Mouse (Mus musculus): ENCODE data around the gene Ppp2r1b.
"Not testable (repeated sequence)": the region's sequence is repeated elsewhere in the genome, so short reads cannot be mapped to it uniquely, and the experiment has no call there.

Gene Ppp2r1b

GRCm38 (mm10) chr9:50845081-50845480, at the start of gene Ppp2r1b:
Gene Ppp2r1b, plus strand, starts transcription at chr9:50845301.
- DNase-seq = no peak

GRCm38 (mm10) chr9:50796776-50797175, 48.3 kb upstream of the Ppp2r1b start:
- no peak for DNase-seq

GRCm38 (mm10) chr9:50797641-50798040, 47.5 kb upstream of the Ppp2r1b start:
- DNase-seq = no peak

DNA sequence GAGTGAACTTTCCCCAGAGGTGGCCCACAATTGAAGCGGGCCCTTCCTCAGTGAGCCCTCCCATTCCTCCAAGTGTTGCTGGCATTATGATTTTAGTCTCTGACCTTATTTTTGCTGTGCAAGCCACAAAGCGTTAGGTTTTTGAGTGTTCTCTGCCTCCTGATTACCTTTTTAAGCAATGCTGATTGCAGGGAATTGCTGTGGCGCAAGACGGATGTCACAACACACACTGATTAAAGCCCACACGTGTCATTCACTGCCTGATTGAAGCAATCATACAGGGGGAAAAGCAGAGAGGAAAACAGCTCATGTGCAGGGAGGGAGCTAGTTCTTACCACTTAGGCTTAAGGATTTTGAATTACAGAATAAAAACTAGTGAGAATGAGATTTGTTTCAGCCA, 46.7 kb upstream of the Ppp2r1b start:
- peak; percentile 70 to 71 for DNase-seq

- DNase-seq = peak; percentile 26 to 57
Observed at GRCm38 (mm10) chr9:50800985-50801384, 44.1 kb upstream of the Ppp2r1b start.

DNA sequence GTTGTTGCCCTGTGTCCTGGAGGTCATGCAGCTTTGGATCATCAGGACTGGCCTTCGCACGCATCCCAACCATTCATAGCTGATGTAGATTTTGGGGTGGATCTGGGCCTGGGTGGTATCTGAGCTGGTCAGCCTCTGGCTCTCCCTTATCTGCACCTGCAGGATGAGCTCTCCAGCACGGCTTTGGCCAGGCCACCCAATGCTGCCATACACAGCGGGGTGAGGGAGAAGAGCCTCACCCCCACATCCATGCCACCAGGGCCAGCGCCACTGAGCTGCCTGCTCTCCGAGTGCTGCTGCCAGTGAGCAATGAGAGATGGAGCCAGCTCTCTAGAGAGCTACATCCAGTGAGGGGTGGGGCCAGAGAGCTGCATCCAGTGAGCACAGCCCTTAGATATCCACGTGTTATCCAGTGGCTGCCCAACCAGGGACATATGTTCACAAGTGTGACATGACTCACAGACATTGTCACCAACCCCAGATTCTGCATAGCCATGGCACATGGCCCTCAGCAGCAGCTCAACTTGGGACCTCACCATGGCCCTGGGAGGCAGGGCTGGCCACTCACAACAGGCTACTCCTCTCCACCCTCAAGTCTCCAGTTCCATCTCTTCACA, 41.9 kb upstream of the Ppp2r1b start:
- no peak for DNase-seq

- DNase-seq = peak; percentile 26 to 43
Observed at GRCm38 (mm10) chr9:50808471-50808870, 36.6 kb upstream of the Ppp2r1b start.

GRCm38 (mm10) chr9:50809146-50809545, 36.0 kb upstream of the Ppp2r1b start:
- no peak for DNase-seq

- DNase-seq = no peak
Observed at GRCm38 (mm10) chr9:50811187-50811586, 33.9 kb upstream of the Ppp2r1b start.

GRCm38 (mm10) chr9:50811746-50812145, 33.4 kb upstream of the Ppp2r1b start:
- DNase-seq = no peak

GRCm38 (mm10) chr9:50813796-50814195, 31.3 kb upstream of the Ppp2r1b start:
- no peak for DNase-seq

DNA sequence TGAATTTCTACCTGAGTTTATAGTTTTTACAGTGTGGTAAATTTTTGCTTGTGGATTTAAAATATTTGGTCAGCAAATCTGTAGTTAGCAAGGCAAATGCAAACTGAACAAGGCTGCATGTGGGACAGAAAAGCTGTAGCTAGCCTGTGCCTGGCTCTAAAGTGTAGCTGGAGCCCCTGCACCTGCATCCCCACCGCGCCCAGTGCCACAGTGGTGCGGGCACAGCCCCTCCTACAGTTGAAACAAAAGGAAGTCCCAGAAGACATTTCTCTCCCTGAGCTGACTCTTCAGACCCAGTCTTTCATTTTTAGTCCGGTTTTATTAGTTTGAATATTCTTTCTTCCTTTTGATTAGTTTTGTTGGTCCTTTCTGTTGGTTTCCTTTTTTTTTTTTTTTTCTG, 29.4 kb upstream of the Ppp2r1b start:
- DNase-seq = no peak

DNA sequence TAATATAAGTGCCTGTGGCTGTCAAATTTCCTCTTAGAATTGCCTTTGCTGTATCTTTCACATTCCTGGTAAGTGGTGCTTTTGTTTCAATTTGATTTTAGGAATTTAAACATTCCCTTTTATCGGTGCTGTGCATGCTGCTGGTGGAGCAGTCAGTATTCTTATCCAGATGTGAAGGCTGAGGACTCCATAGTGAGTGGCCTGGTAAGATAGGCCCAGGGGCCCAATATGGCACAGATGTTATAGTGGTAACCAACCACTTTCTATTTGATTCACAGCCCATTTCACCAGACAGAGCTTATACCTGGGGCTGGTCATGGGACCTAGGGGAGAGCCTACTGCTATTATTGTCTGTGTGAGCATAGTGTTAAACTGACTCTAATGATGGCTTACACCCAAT, 28.6 kb upstream of the Ppp2r1b start:
- DNase-seq = no peak

DNA sequence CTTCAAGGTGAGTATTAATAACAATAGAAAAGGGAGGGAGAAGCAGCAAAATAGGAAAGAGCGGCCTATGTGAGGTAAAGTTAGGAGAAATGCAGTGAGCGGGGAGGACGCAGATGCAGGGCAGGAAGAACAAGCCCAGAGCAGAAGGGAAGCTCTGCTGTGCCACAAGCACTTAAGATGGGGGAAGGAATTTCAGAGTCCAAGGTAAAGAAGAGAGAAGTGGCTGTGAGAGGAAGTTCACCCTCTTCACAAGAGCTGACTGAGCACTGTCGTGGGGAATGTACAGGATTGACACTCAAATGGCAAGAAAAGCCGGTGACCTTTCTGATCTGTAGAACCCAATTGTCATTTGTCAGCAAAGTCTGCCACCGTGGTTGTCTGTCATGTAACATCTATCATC, 27.1 kb upstream of the Ppp2r1b start:
- peak in 1 of 2 experiments; percentile 24 for DNase-seq

GRCm38 (mm10) chr9:50819716-50820115, 25.4 kb upstream of the Ppp2r1b start:
- DNase-seq = no peak

GRCm38 (mm10) chr9:50821651-50822050, 23.4 kb upstream of the Ppp2r1b start:
- no peak for DNase-seq

DNA sequence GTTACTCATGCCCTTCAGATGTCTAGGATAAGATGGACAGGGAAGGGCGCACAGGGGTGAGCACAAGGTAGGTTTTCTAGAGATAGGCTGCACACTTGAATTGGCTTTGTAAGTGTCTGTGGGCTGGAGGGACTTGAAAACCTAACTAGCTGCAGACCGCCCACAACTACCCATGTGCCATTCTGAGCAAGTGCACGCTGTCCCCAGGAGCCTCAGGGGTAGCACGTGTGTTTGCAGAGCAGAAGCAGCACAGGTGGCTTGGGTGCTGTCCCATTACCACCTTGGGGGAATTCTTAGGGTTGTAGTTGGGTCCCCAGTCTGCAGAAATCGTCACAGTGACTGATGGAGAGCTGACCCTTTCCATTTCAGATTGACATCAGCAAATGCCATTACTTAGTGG, 22.9 kb upstream of the Ppp2r1b start:
- DNase-seq = no peak

- DNase-seq = no peak
Observed at GRCm38 (mm10) chr9:50823779-50824453, 21.2 kb upstream of the Ppp2r1b start.

DNA sequence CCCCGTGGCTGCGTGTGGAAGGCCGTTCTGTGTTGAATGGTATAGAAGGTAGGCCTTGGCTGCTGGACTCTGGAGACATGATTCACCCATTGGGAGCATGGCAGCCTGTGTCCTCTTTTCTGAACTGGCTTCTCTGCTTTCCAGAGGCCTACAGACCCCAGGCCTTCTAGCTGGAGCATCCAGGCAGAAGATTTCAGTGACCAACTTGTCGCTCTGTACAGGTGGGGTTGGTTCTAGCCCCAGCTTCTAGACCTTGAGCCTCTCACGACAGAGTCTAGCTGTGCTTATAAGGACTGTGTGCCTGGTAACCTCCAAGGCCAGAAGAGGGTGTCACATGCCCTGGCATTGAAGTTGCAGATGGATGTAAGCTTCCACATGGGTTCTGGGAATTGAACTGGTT, 13.6 kb upstream of the Ppp2r1b start:
- DNase-seq = no peak

GRCm38 (mm10) chr9:50832162-50832561, 12.9 kb upstream of the Ppp2r1b start:
- DNase-seq = no peak

GRCm38 (mm10) chr9:50832582-50832981, 12.5 kb upstream of the Ppp2r1b start:
- not testable (repeated sequence) for DNase-seq

DNA sequence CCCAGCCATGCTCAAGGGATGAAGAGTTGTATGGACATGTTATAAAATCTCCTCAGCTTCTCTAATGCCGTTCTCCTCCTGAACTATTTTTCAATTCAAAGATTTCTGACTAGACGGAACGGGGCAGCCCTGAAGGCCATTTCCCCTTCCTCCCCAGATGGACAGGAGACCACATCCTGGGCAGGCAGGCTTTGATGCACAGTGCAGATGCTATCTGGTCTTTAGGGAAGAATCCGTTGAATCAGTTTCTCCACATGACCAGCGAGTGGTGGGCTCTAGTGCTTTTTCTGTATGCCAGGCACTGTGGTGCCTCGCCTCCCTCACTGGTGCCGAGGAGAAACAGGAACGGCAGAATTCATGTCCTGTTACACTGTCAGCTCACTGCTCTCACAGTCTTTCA, 11.3 kb upstream of the Ppp2r1b start:
- no peak for DNase-seq

- DNase-seq = peak; percentile 81 to 87
Observed at GRCm38 (mm10) chr9:50835068-50835705, 9.9 kb upstream of the Ppp2r1b start.

DNA sequence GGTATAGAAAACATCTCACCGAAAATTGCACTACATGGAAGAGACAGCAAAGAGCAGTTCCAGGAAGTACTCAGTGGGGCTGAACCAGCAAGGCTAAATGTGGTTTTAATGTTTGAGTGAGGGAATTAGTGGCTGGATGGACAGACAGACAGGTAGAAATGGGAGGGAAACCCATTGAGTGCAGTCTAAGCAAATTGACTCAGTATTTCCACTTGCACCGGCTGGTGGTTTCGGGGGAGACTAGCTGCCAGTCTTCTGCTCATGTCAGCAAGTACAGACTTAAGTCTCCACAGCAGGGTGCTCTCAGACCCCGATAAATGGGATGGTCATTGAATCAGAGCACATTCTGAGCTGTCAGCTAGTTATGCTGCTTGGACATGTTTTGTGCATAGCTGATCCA, 9.0 kb upstream of the Ppp2r1b start:
- no peak for DNase-seq

All from lung, adult 18-20 months (tissue).